Mouse (Mus musculus): ENCODE results near the gene Atg2b. TPM values are rescaled to one million over a fixed set of nuclear protein-coding genes. Genes with fewer than 3 reads are reported as not detected.

Atg2b gene
- polyA plus RNA-seq, 1 experiment from 2014 or later, result 8.8 TPM

- no peak overlapping the region for H3K27ac ChIP-seq (replicated peaks)
- H3K36me3 ChIP-seq, result no peaks in the 10 kb centered on the region
- no peak overlapping the region for H3K4me3 ChIP-seq
- no peaks in the 10 kb centered on the region for H3K9me3 ChIP-seq (replicated peaks)
- DNase-seq (ENCODE audit: low spot score), result no peak
- H3K4me1 ChIP-seq, result 0 out of 2 replicates have a peak, but pooled peaks cover 12% of the 10 kb centered on the region
- WGBS, result 93% methylated on average over 4 of the region's 4 CpGs
- H3K27me3 ChIP-seq (ENCODE audit: low read depth, poor library complexity, severe bottlenecking), result no peaks in the 10 kb centered on the region
Observed at GRCm38 (mm10) chr12:105574356-105574755, 110.7 kb downstream of the Atg2b start.

GRCm38 (mm10) chr12:105572622-105573021 is 112.4 kb downstream of the Atg2b start:
- no peaks in the 10 kb centered on the region for H3K9me3 ChIP-seq (replicated peaks)
- no peaks in the 10 kb centered on the region for H3K27me3 ChIP-seq (ENCODE audit: low read depth, poor library complexity, severe bottlenecking)
- 83% methylated on average over 2 of the region's 2 CpGs for WGBS
- DNase-seq (ENCODE audit: low spot score), result no peak
- 0 out of 2 replicates have a peak, but pooled peaks cover 12% of the 10 kb centered on the region for H3K4me1 ChIP-seq
- no peaks in the 10 kb centered on the region for H3K36me3 ChIP-seq
- no peak overlapping the region for H3K4me3 ChIP-seq
- H3K27ac ChIP-seq (replicated peaks), result no peak overlapping the region

- H3K27ac ChIP-seq (replicated peaks), result no peak overlapping the region
- no peak for DNase-seq (ENCODE audit: low spot score)
- H3K36me3 ChIP-seq, result no peaks in the 10 kb centered on the region
- H3K9me3 ChIP-seq (replicated peaks), result no peaks in the 10 kb centered on the region
- H3K27me3 ChIP-seq (ENCODE audit: low read depth, poor library complexity, severe bottlenecking), result no peaks in the 10 kb centered on the region
- WGBS, result 83% methylated on average over 3 of the region's 3 CpGs
- H3K4me3 ChIP-seq, result no peak overlapping the region
- 0 out of 2 replicates have a peak, but pooled peaks cover 12% of the 10 kb centered on the region for H3K4me1 ChIP-seq
Observed at GRCm38 (mm10) chr12:105571867-105572266, 113.1 kb downstream of the Atg2b start.

Other genes with a start within 250 kb of the Atg2b start
- 2.2 and 3.4 TPM in 2 replicates for gene D430019H16Rik, start 231.4 kb downstream of the Atg2b start, polyA plus RNA-seq (2016; fragmentation: Nextera tagmentation; extraction: Ambion mirVana)
- gene Bdkrb2, start 122.0 kb downstream of the Atg2b start, polyA plus RNA-seq (2016; fragmentation: Nextera tagmentation; extraction: Ambion mirVana), result 0.46 and 0.72 TPM in 2 replicates
- not detected in 2 replicates for gene Bdkrb1, start 82.1 kb downstream of the Atg2b start, polyA plus RNA-seq (2016; fragmentation: Nextera tagmentation; extraction: Ambion mirVana)
- gene Gskip, start 382 bp downstream of the Atg2b start, polyA plus RNA-seq (2016; fragmentation: Nextera tagmentation; extraction: Ambion mirVana), result 38.1 and 42.0 TPM in 2 replicates
- 0.11 and 0.16 TPM in 2 replicates for gene Ak7, start 20.8 kb upstream of the Atg2b start, polyA plus RNA-seq (2016; fragmentation: Nextera tagmentation; extraction: Ambion mirVana)
- gene Papola, start 99.5 kb upstream of the Atg2b start, polyA plus RNA-seq (2016; fragmentation: Nextera tagmentation; extraction: Ambion mirVana), result 296 and 299 TPM in 2 replicates